Mouse (Mus musculus): ENCODE results near the gene Sdk1.
"Not testable (repeated sequence)": the region's sequence is repeated elsewhere in the genome, so short reads cannot be mapped to it uniquely, and the experiment has no call there.

The Sdk1 gene

DNA sequence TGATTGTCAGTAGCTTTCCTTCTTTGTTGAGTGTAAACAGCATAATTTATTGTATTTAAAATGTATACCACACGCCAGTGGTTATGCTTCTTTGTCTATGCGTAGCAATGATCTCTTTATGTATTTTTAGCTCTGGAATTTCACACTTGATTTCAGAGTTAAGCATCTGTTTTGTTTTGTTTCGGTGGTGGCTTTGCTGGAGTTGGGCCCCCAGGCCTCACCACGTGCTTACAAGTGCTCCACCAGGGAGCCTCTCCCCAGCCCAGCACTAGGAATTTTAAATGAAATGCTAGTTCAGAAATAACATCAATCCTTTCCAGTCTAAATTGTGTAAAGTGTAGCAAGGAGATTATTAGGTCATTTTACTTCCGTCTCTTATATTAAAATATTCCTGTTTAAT lies 227.5 kb downstream of the Sdk1 start:
- no peak for DNase-seq

DNA sequence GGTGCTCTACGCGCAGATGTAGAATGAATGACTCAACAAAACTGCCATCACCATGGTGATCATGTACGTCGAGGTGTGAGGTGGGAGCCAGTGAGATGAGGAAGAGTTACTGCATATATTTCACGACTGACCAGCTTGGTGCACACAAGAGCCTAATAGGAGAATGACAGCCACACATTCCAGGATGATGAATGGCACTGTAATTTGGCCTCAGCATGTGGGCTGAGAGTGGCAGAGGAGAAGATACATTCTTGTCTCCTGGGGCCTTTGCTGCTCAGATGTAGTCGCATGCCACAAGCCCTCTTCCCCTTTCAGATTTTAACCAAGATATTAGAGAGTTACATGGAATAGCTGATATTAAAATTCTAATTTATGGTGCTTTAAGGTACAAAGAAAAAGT lies 264.0 kb downstream of the Sdk1 start:
- DNase-seq: no peak

DNA sequence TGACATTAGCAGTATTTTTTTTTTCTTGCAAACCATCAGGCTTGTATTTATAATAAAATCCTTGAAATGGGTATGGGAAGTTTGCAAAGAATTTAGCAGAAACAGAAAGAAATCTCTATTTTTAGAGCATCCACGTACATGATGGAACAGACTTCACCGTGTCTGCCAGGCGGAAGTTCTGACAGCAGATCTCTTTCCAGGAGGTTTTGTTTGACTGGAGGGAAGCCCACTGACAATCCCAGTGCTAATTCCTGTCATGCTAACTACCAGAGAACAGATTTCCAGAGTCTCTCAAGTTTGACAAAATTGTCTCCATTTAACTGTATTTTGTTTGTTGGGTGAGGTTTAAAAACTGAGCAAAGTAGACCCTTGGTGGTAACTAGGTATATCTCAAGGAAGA lies 265.1 kb downstream of the Sdk1 start:
- DNase-seq: no peak

DNA sequence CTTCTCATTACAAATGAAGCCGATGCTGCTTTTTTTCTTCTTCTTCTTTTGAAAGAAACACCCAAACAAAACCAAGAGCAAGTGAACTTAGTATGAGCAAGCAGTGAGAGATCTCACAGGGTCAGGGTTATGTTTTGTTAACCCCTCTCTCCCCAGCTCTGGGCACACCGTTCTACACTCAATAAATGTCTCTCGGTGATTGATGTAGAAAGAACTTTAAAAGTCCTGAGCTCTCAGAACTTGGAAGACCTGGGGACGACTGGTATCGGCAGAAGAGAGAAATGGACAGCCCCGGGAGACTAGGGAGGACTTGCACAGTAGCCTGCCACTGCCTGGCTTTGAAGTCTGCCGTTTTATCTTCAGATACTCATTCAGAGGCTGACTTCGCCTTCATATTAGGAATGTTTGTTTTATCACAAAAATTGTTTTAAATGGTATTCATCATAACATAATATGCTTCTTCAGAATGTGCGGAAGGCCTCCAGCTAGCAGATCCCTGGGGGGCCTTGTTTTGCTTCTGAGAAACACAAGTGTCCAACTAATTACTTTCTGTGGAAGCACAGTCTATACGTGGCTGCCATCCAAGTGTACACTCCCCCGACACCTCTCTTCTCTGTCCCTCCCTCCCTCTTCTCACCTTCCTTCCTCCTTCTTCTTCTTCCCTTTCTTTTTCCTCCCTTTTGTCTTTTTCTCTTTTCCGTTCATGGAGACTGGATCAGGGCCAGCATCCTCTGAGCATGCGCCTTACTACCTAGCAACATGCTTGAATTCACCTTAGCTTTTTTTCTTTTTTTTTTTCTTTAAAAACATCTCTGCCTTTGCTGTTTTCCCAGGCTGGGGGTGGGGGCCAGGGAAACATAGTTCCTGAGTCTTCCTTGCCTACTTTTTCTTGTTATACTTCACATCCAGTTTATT lies 283.8 kb downstream of the Sdk1 start:
- no peak for DNase-seq

DNA sequence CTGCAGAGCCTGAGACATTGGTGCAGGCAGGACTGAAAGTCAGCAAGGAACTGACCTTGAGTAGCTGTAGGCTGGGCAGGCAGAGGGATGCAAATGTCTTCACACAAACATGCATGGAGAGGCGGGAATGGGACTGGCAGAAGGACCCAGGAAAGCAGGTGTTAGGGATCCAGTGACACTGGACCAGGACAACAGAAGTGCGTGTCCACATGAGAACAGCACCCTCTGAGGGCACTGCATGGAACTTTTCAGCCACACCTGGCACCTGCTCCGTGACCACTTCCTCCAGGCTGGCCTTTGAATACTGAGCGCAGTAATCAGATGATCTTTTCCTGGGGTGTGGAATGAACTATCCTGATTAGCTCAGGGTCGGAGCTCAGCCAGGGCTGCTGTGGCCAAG lies 298.9 kb downstream of the Sdk1 start:
- no peak for DNase-seq

DNA sequence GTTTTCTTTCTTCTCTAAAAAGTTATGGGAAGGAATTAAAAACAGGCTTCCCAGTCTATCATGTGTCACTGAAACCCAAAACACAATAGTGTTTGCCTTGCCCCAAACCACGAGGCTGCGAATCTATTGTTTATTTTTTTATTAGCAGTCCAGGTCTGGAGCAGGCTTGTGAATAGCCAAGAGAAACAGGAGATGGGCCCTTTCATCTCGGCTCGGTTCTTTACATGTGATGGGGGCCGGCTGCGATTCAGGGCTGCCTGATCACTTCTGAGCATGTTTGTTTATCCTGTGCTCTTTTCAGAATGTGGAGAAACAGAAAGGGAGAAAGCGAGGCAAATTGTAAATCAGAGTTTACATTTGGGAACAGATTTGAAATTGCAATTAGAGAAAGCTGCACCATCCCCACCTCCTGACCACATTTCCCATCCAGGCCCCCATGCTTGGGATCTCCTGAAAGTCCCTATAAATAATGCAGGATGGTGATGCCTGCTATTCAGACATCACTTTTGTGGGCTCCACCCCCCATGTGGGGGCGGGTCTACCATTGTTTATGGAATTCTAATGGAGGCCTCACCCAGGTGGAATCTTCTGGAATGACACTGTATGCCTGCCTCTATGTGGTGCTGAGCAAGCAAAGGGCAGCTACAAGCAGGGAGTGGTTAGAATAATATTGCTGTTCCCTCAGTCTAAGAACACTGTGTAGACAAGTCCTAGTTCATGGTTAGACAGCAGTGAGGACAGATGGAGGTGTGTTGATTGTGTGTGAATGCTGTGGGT lies 301.8 kb downstream of the Sdk1 start:
- no peak for DNase-seq

DNA sequence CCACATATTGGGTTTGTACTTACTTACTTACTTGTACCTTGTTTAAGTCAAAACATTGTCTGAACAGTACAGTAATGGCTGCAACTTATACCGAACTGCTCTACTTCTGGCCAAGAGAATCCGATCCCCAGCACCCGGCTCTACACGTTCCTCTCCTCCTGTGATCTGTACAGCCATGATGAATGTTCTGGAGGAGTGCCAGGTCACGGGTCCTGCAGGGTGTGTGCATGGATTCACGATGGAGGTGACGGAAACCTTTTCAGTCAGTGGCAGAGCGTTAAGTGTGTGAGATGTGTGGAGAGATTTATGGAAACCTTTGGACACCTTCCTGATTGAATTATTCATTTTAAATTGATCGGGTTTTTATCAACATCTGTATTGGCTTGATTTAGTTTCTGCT lies 312.2 kb downstream of the Sdk1 start:
- DNase-seq: no peak

DNA sequence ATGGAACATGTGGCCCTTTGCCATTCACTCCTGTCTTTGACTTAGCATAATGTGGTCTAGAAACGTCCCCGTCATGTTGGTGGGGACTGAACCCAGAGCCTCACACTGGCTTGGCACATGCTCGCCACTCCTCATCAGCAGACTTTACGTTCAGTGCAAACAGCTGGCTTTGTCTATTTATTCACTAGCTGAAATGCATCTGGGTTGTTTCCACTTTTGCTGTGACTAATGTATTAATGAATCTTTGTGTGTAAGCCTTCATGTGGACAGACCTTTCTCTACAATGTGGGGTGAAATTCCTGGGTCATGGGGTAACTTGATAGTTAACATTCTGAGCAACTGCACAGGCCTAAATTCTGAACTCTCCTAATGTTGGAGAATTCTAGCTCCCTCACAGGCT lies 317.4 kb downstream of the Sdk1 start:
- DNase-seq: no peak

DNA sequence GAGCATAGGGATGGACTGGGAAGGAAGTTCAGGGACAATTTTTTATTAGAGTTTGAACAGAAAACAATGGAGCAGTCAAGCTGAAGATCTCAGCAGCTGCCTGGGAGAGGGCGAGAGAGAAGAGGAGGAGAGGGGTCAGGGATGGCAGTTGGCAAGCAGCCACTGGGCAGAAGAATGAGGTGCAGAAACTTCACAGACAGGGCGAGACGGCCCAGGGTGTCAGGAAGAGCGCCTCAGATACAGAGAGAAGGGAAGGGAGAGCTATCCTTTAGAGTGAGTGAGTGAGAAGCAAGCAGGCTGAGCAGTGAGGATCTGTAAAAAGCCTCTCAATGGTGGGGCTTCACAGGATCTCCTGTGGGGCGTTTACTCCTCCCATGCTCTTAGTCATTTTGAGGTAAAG lies 319.0 kb downstream of the Sdk1 start:
- DNase-seq: no peak

DNA sequence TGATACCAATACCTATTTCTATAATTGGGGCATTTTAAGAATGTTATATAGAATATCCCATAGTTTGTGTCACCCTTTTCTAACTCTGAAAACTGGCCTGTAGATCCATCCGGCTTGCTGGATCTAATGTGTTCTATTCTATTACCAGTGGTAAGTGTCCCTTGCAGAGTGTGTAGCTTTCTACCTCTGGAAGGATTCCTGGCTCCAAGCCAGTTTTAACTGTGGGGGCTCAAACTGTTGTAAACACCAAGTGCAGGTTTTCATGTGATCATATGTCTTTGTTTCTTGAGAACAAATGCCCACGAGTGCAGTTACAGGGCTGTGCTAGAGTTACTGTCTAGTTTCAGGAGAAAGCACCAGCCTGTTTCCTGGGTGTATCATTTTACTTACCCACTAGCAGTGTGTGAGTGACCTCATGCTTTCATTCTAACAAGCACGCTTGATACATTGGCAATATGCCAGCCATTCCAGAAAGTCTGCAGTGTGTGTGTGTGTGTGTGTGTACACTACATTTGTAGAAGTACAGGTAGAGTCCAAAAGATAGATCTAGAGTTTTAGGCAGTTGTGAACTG lies 320.8 kb downstream of the Sdk1 start:
- DNase-seq: no peak

DNA sequence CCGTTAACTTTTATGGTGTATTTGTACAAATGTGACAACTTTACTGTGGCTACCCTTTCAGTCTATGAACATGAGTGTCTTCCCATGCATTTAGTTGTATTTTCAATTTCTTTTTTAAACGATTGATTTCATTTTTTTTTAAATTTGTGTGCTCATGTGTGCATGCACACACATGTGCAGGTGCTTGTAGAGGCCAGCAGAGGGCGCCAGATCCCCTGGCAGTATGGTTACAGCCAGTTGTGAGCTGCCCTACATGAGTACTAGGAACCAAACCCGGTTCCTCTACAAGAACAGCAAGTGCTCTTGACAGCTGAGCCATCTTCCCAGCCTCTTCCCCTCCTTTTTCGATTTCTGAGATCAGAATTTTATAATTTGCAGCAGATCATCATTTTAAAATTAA lies 322.9 kb downstream of the Sdk1 start:
- DNase-seq: no peak

DNA sequence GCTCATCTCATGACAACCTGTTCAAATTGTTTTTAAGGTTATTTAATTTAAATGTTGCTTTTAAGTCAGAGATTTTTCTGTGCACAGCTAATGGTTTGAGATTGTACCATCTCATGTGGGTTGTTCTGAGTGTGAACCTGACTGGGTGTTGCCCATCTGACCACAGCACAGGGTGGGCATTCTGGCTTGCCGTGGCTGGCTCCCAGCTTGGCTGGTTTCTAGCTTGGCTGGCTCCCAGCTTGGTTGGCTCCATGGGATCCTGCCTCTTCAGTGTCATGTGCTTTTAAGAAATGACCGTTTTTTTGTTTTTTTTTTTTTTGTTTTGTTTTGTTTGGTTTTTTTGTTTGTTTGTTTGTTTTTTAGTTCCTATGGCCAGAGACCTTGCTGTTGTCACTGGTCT lies 326.8 kb downstream of the Sdk1 start:
- no peak for DNase-seq

DNA sequence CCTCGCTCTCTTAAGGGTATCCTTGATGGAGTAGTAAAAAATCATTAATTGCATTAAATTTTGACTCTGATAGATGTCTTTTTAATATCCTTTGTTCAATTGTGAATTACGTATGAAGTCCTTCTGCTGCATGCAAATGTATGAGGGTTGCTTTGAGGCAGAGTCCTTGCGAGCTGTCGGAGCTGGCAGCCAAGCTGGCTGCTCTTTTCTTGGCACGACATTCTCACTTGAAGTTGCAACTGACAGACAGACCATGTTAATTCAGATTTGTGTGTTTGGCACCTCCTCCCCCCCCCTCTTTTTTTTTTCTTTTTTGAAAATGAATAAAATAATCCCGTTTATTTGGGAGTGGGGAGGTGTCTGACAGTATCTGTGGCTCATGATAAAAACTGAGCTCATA lies 329.2 kb downstream of the Sdk1 start:
- DNase-seq: no peak

DNA sequence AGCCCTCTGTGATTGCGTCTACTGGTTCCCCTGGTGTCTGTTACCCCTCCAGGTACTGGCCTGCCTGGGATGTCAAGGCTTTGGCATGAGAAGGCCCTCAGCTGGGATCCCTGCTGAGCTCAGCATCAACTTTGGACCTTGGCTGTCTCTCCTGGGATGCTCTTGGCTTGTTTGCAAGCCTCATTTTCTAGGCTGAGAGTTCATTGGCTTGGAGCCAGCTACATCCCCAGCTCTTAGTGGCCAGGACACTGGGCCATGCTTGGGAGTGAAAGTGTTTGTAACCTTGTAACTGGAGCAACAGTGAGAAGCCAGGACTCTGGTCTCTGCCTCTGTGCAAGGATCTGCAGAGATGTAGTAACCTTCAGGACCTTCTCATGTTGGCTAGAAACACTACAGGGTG lies 333.0 kb downstream of the Sdk1 start:
- peak; percentile 30 for DNase-seq

DNA sequence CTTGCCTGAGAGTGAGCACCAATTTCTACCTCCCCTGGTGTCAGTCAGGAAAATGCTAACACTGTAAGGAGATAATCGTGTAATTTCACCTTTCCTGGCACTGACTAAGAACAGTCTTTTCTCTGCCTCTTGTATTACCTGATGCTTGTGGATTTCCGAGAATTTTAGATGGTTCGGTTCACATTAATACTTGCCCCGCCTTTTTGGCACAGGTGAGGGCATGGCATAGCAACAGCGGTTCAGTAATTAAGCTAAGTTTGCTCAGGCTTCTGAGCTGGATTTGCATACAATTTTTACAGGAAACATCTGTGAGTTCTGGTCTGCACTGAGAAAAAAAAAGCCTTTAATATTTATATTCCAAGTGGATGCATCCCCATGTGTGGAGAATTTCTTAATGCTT lies 350.0 kb downstream of the Sdk1 start:
- no peak for DNase-seq

DNA sequence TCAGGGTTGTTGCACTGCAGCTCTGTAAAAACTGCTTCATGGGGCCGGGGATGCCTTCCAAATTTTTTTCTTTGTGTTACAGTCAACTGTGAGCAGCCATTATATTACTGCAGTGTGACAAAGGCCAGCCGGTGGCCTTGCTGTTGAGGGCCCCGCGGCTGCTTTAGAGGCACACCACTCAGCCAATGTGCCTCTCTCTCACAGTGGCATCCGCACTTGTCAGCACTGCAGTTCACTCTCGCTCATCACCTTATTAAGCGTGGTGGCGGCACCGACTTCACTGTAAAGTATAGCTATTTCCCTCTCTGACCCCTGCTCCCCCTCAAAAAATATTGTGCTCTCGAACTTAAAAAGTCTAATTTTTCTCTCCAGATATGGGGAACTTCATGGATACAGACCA lies 371.4 kb downstream of the Sdk1 start:
- DNase-seq: no peak

DNA sequence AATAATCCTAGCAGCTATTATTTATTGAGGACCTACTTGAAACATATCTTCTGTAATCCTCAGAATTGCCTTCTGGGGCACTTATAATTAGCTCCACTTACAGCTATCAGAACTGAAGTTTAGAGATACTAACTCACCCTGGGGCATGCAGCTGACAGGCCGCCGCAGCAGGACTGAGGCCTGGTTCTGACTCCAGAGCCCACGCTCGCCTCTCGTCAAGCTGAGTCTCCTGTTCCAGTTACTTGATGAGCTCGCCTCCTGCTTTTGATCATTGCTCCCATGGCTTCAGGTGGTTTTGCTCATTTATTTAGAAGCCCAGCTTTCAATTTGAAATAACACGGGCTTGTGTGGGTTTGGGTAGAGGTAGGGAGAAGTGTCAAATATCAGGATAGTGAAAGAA lies 374.5 kb downstream of the Sdk1 start:
- DNase-seq: no peak

DNA sequence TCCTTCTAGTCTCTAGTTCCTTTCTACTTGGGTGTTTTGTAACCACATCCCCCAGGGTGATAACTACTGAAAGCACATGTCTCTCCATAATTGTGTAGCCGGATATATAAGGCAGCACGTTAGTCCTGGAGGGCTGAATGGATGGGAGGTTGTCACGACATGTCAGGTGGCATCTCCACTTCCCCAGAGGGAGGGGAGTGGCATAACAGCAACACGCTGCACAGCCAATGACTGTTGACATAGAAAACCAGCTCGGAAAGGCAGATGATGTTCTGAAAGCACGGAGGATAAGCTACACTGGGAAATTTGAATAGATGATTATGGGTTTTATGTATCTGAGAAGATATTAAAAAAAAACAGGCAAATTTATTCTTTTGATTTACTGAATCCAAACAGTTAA lies 376.4 kb downstream of the Sdk1 start:
- no peak for DNase-seq

DNA sequence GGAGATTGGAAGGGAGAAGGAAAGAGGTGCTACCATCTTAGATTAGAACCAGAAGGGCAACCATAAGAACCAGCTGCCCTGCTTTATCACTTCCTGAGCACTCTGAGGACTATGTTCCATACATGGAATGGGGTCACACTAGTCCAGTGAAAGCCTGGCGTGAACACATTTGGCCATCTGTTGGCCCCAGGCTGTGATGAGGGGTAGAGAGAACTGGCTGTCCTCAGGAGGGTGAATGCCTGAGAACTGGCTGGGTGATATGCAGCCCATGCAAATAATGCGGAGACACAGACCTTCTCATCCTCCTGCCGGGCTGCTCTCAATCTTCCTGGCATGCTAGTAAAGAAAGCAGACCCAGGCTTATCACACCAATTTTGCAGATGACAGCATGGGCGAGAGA lies 384.1 kb downstream of the Sdk1 start:
- peak; percentile 34 for DNase-seq

DNA sequence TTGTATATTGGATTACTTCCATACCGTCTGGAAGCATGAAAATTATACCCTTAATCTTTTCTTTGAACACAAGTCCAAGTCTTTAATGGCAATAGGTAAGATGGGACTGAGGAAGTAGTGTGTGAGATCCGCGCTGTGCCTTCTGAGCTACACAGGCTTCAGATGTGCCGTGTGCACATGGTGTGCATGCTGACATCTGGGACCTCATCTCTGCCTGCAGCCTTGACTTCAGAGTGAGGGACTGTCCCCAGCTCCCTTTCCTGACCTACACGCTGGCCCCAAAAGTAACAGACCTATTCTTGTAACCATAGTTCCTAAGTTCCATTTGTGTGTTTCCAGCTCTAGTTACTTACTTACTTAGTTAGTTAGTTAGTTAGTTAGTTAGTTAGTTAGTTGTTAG lies 390.4 kb downstream of the Sdk1 start:
- DNase-seq: no peak

DNA sequence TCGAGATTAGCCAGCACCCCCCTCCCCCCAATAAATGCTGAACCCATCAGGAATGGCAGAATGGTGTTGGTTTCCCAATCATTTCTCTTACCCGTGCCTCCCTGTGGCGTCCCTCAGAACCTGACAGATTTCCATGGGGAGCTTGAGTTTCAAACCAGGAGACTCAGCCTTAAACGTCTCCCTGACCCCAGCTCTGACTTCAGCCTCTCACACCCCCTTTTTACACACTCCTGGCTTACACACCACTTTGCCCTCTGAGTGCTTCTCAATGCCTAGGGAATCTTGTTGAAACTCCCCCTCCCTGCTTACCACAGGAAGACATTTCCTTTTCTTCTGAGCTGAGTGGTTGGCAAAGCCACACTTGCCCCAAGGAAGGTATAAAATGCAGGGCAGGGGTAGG lies 392.0 kb downstream of the Sdk1 start:
- DNase-seq: no peak

DNA sequence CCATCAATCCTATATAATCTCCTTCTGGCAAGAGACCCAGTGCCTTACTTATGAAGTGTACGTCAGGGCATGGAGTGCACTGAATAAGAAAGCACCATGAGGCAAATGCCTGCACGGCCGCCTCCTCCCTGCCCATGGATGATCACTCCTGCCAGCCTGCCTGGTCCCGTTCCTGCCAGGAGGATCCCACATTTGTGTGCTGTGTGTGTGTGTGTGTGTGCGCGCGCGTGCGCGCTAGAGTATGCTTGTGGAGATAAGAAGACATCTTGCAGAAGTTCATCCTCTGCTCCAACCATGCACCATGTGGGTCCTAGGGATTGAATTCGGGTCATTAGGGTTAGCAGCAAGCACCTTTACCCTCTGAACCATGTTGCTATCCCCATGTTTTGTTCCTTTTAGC lies 395.1 kb downstream of the Sdk1 start:
- no peak for DNase-seq

DNA sequence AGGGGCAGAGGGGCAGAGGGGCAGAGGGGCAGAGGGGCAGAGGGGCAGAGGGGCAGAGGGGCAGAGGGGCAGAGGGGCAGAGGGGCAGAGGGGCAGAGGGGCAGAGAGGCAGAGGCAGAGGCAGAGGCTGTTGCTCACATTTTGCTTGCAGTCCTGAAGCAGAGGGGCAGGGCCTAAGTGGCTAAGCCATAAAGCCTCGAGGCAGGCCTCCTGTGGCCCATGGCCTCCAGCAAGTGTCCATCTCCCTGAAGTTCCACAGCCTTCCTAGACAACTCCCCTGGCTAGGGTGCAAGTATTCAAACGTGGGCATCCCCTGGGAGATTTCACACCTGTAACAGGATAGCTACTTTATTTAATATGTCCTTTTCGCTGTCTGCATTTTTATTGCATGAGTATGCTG lies 395.8 kb downstream of the Sdk1 start:
- not testable (repeated sequence) for DNase-seq

DNA sequence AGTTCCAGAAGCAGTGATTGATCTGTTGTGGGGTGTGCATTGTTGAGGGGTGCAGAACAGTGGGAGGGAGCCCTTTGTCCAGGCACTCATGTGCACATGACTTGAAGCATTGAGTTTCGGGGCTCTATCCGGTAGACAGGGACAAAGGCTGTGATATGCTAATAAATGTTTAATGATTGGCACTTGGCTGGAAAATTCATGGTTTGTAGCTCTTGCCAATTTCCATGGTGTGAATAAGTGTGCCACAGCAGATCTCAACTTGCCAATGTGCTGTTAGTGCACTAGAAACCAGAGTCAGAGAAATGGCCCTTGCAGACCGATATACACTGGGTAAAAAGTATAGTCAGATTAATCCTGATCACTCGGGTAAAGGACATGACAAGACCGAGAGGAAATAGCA lies 404.4 kb downstream of the Sdk1 start:
- no peak for DNase-seq

Data from cerebellum, adult 9-11 months (tissue).